Mouse (Mus musculus) WW6 (cell line): ENCODE data around the gene Hipk3.

Source experiments
- DNase-seq: peaks from one replicate; pipeline ENCODE4 v3.0.0-alpha.2; 2013; ENCODE audit warnings: low read depth, low spot score

Gene Hipk3

DNA sequence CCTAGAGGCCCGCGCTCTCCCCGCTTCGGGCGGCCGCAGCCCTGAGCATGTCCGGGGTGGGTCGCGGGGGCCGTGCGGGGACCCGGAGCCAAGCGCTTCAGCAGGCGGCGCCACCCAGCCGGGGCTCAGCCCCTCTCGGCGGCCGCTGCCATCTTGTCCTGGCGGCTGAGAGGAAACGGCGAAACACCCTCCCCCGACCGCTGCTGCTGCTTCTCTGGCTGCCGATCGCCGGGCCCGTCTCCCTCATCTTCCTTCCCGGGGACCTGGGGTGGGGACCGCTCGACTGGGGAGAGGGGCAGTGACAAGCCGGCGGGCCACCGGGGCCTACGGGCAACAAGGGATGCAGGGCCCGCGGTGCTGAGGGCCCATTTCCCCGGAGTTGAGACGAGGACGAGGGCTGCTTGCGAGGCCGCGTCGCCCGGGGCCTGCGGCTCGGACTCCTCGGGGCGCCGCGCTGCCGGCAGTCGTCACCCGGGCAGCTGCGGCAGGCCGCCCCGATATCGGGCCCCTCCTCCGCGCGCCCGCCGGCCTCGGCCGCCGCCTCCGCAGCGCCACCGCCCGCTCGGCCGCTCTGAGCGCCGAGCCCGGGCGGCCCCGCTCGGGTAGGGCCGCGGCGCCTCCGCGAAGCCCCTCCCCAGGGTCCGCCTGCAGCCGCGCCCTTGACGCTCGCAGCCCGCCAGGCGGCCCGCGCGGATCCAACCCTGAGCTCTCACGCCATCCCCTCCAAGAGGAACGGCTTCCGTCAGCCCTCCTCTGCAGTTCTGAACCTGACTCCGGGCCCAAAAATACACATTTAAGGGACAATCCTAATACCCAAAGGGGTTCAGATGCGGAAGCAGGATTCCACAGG lies at the start of gene Hipk3:
Hipk3 (minus strand) TSS at position 496 of the 850 bp plus-strand sequence.
- peak; percentile 62 for DNase-seq

- DNase-seq, result no peak
Measured at GRCm38 (mm10) chr2:104540286-104540685, 46.0 kb upstream of the Hipk3 start.

- DNase-seq, result no peak
Measured at GRCm38 (mm10) chr2:104534751-104535150, 40.5 kb upstream of the Hipk3 start.

GRCm38 (mm10) chr2:104532548-104532947 lies 38.3 kb upstream of the Hipk3 start:
- DNase-seq, result no peak

- DNase-seq, result no peak
Measured at GRCm38 (mm10) chr2:104526559-104526958, 32.3 kb upstream of the Hipk3 start.

GRCm38 (mm10) chr2:104525506-104525905 lies 31.3 kb upstream of the Hipk3 start:
- no peak for DNase-seq

- DNase-seq, result peak; percentile 3
Measured at GRCm38 (mm10) chr2:104511622-104512021, 17.4 kb upstream of the Hipk3 start.

DNA sequence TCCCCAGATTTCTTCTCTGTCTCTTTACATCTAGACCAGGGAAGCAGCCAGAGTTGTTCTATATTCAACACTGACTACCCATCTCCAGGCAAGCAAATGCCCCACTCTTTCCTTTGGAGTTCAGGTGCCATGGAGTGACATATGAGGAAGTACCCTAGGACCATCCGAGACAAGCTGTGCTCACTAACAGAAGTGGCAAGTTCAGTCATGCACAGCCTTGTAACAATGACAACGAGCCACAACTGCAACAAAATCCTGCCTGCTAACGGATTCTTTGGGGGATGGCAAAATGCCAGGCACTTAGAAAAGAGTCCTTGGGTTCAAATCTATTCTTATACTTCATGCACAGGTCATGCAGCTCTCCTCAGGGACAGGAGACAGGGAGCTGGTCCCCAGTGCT lies 8.1 kb upstream of the Hipk3 start:
- DNase-seq, result no peak

DNA sequence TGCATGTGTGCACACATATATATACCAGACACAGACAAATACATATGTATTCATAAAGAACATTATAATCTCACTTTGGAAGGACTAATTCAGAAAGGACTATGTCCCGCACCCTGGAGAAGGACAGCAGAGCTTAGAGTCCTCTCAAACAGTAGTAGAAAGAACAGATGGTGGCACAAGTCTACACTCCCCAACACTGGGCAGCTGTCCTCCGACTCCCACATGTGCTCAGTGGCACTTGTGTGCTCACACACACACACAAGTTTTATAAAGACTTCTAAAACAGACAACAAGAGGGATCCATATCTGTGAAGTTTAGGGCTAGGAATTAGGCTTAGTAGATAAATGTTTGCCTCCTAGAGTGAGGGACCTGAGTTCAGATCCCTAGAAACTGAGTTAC lies 6.8 kb upstream of the Hipk3 start:
- no peak for DNase-seq

DNA sequence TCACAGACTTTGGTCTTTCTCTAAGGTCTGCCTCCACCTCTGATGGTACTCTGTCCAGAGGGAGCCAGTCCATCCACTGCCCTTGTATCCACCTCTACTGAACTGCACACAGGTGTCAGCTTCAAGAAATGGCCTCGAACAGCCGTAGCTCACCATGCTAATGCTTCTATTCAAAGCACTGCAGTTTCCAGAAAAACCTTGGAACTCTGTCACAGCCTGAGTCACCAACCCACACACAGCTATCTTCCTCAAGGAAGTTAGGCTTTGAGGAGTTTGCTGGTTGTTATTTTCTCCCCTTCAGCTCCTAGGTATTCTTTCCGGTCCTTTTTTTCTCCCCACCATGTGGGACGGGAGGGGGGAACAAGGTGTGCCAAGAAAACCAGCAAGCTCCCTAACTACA lies 3.5 kb upstream of the Hipk3 start:
- DNase-seq, result no peak

GRCm38 (mm10) chr2:104497231-104497630 lies 3.0 kb upstream of the Hipk3 start:
- no peak for DNase-seq

GRCm38 (mm10) chr2:104496206-104496605 lies 2.0 kb upstream of the Hipk3 start:
- no peak for DNase-seq

DNA sequence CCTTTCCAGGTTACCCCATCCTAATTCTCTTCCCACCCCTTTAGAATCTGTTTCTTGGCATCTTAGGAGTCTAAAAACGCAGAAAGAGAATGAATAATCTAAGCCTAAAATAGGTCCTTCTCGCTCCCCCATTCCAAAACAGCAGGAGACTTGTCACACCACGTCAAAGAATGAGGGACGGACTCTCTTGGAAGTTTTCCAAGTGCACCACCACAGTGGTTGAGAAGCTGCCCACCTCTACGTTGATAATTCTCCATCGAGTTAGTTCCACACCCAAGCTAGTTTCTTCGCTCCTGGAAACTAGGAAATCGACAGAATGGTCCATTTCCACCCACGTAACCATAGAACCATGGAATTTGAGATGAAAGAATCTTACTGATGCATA lies 547 bp upstream of the Hipk3 start:
- DNase-seq, result no peak

DNA sequence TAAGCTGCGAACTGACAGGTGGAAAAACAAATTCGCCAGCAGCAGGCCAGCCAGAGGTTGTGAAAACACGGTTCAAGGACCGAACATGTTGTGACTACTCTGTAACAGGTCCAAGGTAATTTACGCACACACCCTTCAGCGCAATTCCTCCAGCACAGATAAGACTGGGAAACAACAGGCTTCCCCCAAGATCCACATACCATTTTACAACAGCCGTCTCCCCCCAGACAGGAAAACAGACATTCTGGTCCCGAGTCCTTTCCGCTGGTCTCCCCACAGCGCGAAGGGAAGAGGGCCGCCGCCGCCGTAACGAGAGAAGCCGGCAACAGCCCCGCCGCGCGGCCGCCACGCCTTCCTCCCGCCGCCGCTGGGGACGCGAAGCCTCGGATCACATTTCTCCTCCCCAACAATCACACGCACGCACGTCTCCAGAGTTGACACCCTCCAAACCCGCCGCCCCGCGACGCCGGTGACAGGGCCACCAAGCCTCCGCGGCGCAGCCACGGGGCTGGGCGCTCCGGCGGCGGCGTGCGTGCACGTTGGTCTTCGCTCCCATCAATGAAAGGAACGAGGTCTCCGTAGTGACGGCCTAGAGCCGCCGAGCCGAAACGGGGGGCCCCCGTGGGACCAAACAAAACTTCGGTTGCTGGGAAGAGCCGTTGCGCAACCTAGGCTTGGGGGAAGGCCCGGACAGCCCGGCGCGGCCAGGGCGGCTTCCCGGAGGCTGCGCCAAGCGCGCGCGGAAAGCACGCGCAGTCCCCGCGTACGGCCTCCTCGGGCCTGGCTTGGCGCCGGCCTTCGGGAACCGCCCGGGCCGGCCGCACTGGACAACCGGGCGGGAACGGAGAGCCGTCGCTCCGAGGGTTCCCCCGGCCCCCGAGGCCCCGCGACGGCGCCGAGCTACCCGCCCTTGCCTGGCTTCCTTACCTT lies 960 bp downstream of the Hipk3 start:
- peak; percentile 31 for DNase-seq

GRCm38 (mm10) chr2:104491221-104491795 lies 2.9 kb downstream of the Hipk3 start:
- no peak for DNase-seq

DNA sequence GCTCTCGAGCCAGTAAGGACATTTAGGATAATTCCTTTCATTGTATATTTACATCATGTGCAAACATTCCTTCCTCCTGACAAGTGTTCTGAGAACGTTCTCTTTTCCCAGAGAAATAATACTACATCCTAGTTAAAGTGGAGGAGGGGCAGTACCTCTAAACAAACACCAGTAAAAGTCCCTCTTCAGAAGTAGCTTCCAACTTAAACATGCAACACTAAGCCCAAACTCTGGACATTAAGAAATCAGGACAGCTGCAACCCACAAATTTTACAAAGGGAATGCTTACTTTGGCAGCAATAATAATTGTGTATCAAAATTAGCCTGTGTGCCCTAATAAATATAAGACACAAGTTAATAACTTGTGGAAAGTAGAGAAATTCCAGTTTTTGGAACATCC lies 3.5 kb downstream of the Hipk3 start:
- DNase-seq, result no peak

GRCm38 (mm10) chr2:104489851-104490250 lies 4.4 kb downstream of the Hipk3 start:
- no peak for DNase-seq

- DNase-seq, result no peak
Measured at GRCm38 (mm10) chr2:104484438-104484837, 9.8 kb downstream of the Hipk3 start.

DNA sequence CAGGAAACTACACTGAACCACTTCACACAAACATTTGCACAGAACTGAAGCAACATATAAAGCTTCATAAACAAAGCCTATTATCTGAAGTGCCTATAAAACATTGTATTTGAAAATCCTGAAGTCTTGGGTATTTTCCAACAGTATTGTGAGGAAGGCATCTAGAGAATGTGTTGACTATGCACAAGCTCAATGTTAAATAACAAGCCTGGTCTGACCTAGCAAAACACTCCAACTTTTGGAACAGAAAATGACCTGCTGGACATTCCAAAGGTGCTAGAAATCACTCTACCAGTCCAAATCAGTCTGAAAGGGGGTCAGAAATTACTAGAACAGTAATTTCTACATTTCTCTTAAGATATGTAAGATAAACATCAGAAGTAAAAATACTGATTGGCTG lies 12.1 kb downstream of the Hipk3 start:
- no peak for DNase-seq

- no peak for DNase-seq
Measured at GRCm38 (mm10) chr2:104479054-104479453, 15.2 kb downstream of the Hipk3 start.

GRCm38 (mm10) chr2:104477398-104478015 lies 16.7 kb downstream of the Hipk3 start:
- DNase-seq, result no peak

DNA sequence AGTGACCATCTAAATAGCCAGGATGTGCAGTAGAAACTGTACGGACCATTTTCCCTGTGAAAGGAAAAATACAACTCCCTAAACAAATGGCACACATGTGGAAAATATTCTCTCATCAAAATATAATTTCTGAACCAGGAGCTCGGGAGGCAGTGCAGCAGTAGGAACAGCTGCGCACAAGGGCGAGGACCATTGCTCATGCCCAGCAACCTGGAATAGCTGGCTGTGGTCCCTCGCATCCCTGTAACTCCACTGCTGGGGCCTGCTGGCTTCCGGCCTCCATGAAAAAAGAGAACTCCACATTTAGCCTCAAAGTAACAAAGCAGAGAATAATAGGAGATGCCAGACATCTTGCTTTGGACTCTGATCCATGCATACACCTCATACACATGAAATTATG lies 22.2 kb downstream of the Hipk3 start:
- DNase-seq, result no peak
